Mouse (Mus musculus) liver, adult 2 months (tissue): ENCODE data around the gene Fndc7.

Source experiments
- CTCF ChIP-seq: fragments of 200-500 bp; IDR thresholded peaks from 2 replicates; pipeline ENCODE4 v1.5.1; 2011; ENCODE audit warnings: low read depth, low read length, control low read depth
- POLR2A ChIP-seq: fragments of 200-500 bp; IDR thresholded peaks from 2 replicates; pipeline ENCODE4 v1.6.1; 2011; ENCODE audit warnings: low read length, control low read depth; ENCODE audit not compliant: insufficient read depth; ENCODE audit errors: extremely low read depth

GRCm38 (mm10) chr3:108853266-108853665 is 36.5 kb downstream of the Fndc7 start:
- TF ChIP-seq CTCF (no peak), POLR2A (no peak)
